Mouse (Mus musculus) CD4-positive, CD25-positive, alpha-beta regulatory T cell, adult 4 months (primary cell): ENCODE measurements around the gene Crb1. TPM values are rescaled to one million over a fixed set of nuclear protein-coding genes. Genes with fewer than 3 reads are reported as not detected.
"Not testable (repeated sequence)": the region's sequence is repeated elsewhere in the genome, so short reads cannot be mapped to it uniquely, and the experiment has no call there.

Experiments
- ATAC-seq: one replicate; pipeline ENCODE4 v1.8.0; 2017
- polyA plus RNA-seq, 2 experiments: library from polyadenylated mRNA; unstranded; fragments of 100-300 nt; shearing (Covaris generic); gene quantifications; one replicate each; pipeline ENCODE4 v1.2.1; 2017

Gene Crb1
- polyA plus RNA-seq = not detected

DNA sequence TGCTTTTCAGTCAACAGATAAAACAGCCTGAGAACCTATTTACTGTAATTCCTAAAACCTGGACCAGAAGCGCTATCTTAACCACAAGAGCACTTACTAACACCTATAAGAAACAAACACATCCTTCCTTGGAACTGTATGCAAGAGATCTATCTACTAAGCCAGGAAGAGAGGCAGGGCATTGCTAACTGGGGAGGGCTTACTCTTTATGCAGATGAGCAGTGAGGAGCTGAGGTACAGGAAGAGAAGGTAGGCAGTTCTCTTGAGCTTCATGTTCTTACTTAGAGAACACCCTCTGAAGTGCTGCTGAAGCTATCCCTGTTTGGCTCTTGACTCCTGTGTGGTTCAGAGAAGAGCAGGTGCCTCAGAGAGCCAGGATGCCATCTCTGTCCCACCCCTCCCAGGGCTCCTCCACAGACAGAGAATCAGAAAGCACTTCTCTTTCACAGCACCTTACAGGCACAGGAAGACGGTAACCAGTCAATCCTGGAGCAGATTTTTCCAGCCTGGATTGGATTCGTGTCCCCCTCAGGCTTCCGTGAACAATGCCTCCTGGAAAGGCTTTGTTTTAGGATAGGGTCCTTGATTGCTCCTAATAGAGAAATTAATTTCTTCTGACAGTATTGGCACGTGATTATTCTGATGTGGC lies at the start of gene Crb1:
Crb1 (minus strand) TSS at position 463 of the 649 bp plus-strand sequence.
- ATAC-seq = no peak

GRCm38 (mm10) chr1:139425006-139425405 lies 48.1 kb upstream of the Crb1 start:
- no peak for ATAC-seq

GRCm38 (mm10) chr1:139423931-139424330 lies 47.0 kb upstream of the Crb1 start:
- no peak for ATAC-seq

- ATAC-seq = no peak
These were observed 46.0 kb upstream of the Crb1 start for GRCm38 (mm10) chr1:139422941-139423340.

DNA sequence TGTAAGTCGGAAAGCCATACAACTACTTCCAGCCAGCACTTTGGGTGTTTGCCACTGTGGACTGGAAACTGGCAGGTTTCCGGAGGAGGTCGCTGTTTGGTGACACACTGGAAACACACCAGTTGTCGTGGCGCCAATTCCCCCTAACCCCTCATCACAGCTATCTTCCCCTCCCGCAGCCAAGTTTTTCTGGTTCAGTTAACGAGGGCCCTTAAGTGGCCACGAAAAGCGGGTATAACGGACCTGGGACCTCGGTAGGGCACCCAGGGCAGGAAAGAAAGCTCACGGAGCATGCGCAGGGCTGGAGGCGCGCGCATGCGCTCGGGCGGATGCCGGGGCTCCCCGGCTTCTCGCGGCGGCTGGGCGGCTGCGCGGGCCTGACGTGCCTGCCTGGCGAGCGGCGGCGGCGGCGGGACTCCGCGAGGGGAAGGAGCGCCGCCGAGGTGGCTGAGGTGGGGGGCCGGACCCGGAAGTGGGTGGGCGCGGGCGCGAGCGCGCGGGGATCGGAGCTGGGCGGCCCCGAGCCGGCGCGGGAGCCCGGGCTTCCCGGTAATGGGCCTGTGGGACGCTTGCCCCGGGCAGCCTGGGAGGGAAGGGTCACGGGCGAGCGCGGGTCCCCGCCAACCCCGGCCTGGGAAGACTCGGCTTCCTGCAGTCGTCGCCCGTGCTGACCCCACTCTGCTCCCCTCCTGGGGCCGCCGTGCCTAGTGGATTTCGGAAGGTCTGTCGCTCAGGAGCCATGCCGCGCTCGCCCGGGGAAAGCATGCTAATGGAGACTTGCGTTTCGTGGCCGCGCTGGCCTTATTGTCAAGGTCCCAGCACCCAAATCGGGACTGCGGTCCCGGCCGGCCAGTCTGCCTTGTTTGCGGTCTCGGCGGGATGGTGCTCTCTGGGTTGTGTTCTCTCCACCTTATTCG lies 45.2 kb upstream of the Crb1 start, which contains the start of gene Zbtb41:
Zbtb41 (plus strand) TSS at position 414 of the 917 bp plus-strand sequence.
- ATAC-seq = peak; percentile 83

- ATAC-seq = peak; percentile 20
These were observed 44.6 kb upstream of the Crb1 start for GRCm38 (mm10) chr1:139421521-139421874.

GRCm38 (mm10) chr1:139413465-139413864 lies 36.6 kb upstream of the Crb1 start:
- ATAC-seq = peak; percentile 82

DNA sequence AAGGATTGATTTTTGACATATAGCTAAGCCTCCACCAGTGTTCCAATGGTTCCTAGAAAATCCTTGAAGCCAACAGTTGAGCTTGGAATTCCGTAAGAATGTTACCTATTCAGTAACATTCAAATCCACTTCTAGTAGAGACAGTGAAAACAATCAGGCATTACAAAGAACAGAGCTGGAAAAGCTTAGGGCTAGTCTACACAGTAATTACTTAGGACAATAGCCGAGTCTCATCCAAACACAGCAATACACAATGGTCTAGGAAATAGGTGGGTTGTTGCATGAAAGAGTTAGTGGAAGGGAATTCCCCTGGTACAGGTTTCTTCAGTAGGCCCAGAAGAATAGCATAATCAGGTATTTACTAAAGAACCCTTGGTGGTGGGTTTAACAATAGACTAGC lies 35.5 kb upstream of the Crb1 start:
- not testable (repeated sequence) for ATAC-seq

DNA sequence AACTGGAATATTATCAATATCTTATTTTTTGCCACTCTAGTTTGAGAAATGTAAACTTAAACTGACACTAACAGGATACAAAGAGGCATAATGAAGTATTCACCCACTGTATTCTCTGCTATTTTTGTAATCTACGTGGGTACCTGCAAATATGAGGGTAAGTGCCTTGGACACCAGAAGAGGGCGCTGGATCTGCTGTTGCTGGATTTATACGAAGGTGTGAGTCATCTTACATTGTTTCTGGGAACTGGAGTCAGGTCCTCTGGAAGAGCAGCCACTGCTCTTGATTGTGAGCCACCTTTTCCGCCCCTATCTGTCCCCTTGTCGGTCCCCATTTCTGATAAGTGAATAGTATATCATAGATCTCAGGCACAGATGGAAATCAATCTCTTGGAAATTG lies 30.8 kb upstream of the Crb1 start:
- ATAC-seq = peak; percentile 41

- ATAC-seq = no peak
These were observed 28.9 kb upstream of the Crb1 start for GRCm38 (mm10) chr1:139405766-139406165.

DNA sequence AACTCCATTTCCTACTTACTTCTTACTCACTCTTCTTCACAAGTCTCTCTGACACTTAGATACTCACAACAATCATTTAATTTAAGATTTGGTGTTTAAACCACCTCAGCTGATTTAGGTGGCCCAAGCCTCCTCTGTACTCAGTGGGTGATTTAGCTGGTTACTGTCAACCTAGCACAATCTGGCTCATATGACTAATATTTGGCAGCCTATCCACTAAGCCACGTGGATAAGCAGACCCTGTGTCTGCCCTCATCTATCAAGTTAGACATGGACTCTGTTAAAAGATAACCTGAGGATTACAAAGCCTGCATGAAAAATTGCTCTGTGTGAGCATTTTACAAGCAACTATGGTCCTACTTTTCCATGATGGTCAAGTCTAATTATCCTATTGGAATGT lies 19.7 kb upstream of the Crb1 start:
- ATAC-seq = no peak

- no peak for ATAC-seq
These were observed 14.8 kb upstream of the Crb1 start for GRCm38 (mm10) chr1:139391747-139392146.

DNA sequence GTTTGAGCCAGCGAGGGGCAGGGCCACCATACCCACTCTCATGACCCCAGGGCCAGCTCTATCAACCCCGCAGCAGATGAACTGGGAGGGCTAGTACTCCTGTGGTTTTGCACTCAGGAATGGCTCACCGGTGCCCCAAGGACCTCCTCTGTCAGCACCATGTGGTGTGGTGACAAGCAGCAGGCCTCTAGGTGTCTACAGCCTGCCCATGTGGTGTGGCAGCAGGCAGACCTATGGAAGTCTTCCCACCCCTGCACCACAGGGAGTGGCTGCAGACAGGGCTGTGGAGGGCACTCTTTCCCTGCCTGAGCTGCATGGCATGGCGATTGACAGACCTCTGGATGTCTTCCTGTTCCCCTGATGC lies 2.7 kb upstream of the Crb1 start:
- ATAC-seq = no peak

GRCm38 (mm10) chr1:139378861-139379620 lies 2.1 kb upstream of the Crb1 start:
- ATAC-seq = no peak

DNA sequence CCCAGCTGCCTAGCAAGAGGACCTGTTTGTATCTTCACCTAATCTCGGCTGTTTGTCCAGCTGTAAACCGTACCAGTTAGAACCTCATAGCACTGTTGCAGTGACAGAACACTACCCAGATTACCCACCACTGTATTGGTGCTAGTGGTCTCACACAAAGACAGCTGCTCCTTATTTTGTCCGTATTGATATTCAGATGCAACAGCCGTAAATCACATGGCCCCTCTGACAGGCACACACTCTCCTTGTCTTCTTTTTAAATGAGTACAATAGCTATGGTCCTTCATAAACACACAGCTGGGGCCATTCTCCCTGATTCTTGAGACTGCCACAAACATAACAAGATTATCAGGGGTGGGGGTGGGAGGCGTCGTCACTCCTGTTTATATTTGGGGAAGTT lies 1.0 kb downstream of the Crb1 start:
- ATAC-seq = no peak

DNA sequence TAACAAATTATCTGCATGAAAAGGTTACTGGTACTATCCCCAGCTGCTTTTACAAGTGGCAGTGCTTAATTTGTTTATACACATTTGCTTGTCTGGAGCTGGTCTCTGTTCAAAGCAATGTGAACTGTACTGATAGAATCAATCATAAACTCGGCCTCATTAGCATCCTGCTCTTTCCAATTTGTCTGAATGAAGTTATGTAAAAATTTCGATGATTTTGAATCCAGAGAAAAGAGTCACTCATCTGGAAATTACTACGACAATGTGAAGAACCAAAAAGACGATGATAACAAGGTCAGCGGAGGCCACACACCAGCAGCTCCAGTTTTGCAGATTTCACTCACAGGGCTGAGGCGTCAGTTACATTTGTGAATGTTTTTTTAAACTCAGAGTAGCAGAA lies 5.6 kb downstream of the Crb1 start:
- no peak for ATAC-seq

- no peak for ATAC-seq
These were observed 28.3 kb downstream of the Crb1 start for GRCm38 (mm10) chr1:139348566-139348965.

GRCm38 (mm10) chr1:139346602-139347371 lies 30.1 kb downstream of the Crb1 start:
- no peak for ATAC-seq

DNA sequence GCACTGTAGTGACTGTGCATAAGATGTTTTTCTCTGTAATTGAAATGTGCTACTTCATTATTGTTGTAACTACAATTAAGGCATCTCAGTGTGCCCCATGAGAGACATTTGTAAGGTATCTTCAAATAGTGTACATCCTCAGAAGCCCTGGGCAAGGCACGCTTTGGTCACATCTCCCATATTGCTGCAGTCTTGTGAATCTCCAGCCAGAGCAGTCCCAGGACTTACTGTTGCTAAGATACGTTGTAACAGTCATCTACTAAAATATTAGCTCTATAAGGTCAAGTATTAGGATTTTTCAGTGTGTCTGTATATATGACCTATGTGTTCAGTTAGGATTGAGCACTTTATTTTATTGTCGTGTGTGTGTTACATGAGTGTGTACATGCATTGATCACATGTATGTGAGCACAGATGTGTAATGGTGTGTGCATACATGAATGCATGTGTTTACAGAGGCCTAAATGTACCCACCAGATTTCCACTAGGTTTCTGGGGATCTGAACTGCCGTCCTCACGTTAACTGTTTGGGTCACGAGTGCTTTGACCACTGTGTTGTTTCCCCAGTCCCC lies 30.8 kb downstream of the Crb1 start:
- ATAC-seq = no peak

GRCm38 (mm10) chr1:139340178-139340859 lies 36.6 kb downstream of the Crb1 start:
- no peak for ATAC-seq

DNA sequence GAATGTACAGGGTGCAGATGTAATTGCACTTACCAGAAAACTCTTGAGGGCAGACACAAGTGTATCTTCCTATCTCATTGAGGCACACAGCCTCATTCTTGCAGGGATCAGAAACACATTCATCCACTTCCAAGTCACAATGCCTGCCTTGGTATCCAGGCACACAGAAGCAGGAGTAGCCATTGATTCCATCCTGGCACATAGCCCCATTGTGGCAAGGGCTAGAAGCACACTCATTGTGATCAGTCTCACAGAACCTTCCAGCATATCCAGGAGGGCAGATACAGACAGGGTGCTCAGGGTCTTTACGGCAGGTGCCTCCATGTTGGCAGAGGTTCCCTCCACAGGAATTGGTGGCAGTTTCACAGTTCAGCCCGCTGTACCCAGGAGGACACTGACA lies 39.9 kb downstream of the Crb1 start:
- ATAC-seq = no peak

DNA sequence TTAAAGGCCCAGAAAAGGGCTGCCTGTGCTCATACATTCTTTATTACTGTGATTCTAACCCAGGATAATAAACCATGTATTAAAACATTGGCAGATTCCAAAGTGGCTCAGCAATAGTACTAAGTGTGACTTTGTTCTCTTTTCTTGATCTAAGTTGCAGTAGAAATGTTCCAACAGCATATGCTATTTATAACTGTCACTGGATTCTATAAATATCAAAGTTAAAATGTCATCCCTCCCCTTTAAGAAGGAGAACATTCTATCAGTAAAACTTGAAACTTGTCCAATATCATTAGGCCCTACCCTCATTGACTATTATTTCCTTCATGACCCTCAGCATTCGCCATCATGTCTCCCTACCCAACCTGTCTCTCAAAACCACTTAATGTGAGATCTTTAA lies 48.1 kb downstream of the Crb1 start:
- no peak for ATAC-seq
